Mouse (Mus musculus) embryonic facial prominence, embryonic 11.5 days (tissue): ENCODE data around the gene Chn2. TPM values are rescaled to one million over a fixed set of nuclear protein-coding genes. Genes with fewer than 3 reads are reported as not detected.
A peak's percentile ranks its signal among the peaks of the same experiment; 100 is the strongest.

ENCODE experiments used
- ATAC-seq: fragments of 200-750 bp; cut with Nextera tagmentation; replicated peaks from 2 replicates; pipeline ENCODE4 v1.8.0; 2017; ENCODE audit warnings: low read depth; ENCODE audit not compliant: insufficient number of reproducible peaks, low FRiP score, low TSS enrichment
- DNase-seq: peaks from one replicate; pipeline ENCODE4 v3.0.0-alpha.2; 2015; ENCODE audit warnings: low spot score
- H3K27ac ChIP-seq: fragments of 300-500 bp; sonication (generic); replicated peaks from 2 replicates; pipeline ENCODE4 v1.5.1; 2014; ENCODE audit warnings: mild to moderate bottlenecking, low read depth, low read length, control low read depth
- H3K27me3 ChIP-seq: fragments of 300-500 bp; sonication (generic); 2 replicates; pipeline ENCODE4 v1.6.1; 2014; ENCODE audit warnings: mild to moderate bottlenecking, low read length, moderate library complexity, mixed read lengths; ENCODE audit not compliant: control insufficient read depth, insufficient read depth
- H3K36me3 ChIP-seq: fragments of 300-500 bp; sonication (generic); replicated peaks from 2 replicates; pipeline ENCODE4 v1.6.1; 2014; ENCODE audit warnings: low read depth, mild to moderate bottlenecking, low read length, moderate library complexity, mixed read lengths; ENCODE audit not compliant: control insufficient read depth, insufficient read depth
- H3K4me1 ChIP-seq: fragments of 300-500 bp; sonication (generic); 2 replicates; pipeline ENCODE4 v1.6.1; 2014; ENCODE audit warnings: low read length, mixed read lengths; ENCODE audit not compliant: control insufficient read depth, insufficient read depth
- H3K4me2 ChIP-seq: fragments of 300-500 bp; sonication (generic); 2 replicates; pipeline ENCODE4 v1.6.1; 2014; ENCODE audit warnings: low read depth, mild to moderate bottlenecking, control low read depth, low read length, moderate library complexity
- H3K4me3 ChIP-seq: fragments of 300-500 bp; sonication (generic); 2 replicates; pipeline ENCODE4 v1.5.1; 2014; ENCODE audit warnings: low read depth, low read length, control low read depth
- H3K9ac ChIP-seq: fragments of 300-500 bp; sonication (generic); replicated peaks from 2 replicates; pipeline ENCODE4 v1.6.1; 2014; ENCODE audit warnings: mild to moderate bottlenecking, control low read depth, low read length
- H3K9me3 ChIP-seq: fragments of 300-500 bp; sonication (generic); replicated peaks from 2 replicates; pipeline ENCODE4 v1.6.1; 2016; ENCODE audit warnings: mild to moderate bottlenecking, low read length, inconsistent platforms, mixed read lengths; ENCODE audit not compliant: control insufficient read depth
- WGBS: fragments of 180-500 bp; shearing (Covaris S2); extraction: QIAGEN DNeasy Blood & Tissue Kit; methylation state at CpG from one replicate; pipeline ENCODE4 v1.1.7; 2014; 5-methylcytosine and 5-hydroxymethylcytosine counted together
- polyA plus RNA-seq: library from polyadenylated mRNA; unstranded; fragments of >200 nt; fragmentation: Nextera tagmentation; extraction: Ambion mirVana; gene quantifications from 2 replicates; pipeline ENCODE4 v1.2.1, GENCODE M21; 2014

Chn2 gene
- polyA plus RNA-seq, 1 experiment from 2014 or later = 14.0 TPM

DNA sequence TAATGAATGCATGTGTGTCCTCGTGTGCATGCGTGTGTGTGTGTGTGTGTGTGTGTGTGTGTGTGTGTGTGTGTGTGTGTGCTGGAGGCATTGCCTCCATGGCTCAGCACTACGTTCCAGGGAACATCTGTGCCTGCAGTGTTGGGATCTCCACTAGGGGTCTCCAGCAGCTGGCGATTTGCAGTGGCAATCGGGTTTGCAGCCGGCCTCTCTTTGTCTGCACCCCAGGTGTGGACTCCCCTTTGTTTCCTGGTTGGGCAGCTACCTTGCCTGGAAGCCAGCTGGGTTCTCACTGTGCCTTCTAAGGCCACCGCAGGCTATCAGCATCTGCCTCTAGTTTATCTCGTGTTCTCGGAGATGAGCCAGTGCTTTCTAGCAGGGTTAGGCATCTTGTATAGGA, 4.9 kb upstream of the Chn2 start:
- WGBS = 4% methylated on average over 9 of the region's 9 CpGs
- Histone ChIP-seq H3K9ac (peak overlapping the region; percentile 59), H3K9me3 (no peaks in the 10 kb centered on the region), H3K4me1 (peaks cover 3% of the 10 kb centered on the region), H3K27me3 (no peaks in the 10 kb centered on the region; the same call in 1 of the 2 replicates), H3K4me2 (no peak overlapping the region), H3K36me3 (no peaks in the 10 kb centered on the region), H3K27ac (no peak overlapping the region), H3K4me3 (no peak overlapping the region)
- ATAC-seq = peak; percentile 58
- DNase-seq = peak; percentile 92

DNA sequence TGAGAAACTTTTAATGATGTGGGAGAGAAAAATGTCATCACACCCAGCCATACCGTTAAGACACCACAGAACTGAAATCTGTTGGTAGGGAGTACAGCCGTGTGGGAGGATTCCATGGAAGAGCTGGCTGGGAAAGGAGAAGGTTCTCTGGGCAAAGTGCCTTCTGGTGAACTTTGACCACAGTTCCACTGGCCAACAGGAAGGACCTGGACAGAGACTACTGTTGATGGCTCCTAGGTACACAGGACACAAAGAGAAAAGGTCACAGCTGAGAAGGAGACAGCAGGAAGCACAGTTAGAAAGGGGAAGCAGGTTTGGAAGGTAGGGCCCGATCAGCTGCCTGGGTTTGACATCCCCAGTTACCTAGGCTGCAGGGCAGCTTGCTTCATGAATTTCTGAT, 3.8 kb upstream of the Chn2 start:
- Histone ChIP-seq H3K4me1 (peaks cover 3% of the 10 kb centered on the region), H3K36me3 (no peaks in the 10 kb centered on the region), H3K4me3 (no peak overlapping the region), H3K9ac (no peak overlapping the region), H3K9me3 (no peaks in the 10 kb centered on the region), H3K27ac (no peak overlapping the region), H3K27me3 (no peaks in the 10 kb centered on the region; the same call in 1 of the 2 replicates), H3K4me2 (no peak overlapping the region)
- WGBS = 74% methylated on average over 3 of the region's 3 CpGs
- DNase-seq (no peak), ATAC-seq (no peak)

DNA sequence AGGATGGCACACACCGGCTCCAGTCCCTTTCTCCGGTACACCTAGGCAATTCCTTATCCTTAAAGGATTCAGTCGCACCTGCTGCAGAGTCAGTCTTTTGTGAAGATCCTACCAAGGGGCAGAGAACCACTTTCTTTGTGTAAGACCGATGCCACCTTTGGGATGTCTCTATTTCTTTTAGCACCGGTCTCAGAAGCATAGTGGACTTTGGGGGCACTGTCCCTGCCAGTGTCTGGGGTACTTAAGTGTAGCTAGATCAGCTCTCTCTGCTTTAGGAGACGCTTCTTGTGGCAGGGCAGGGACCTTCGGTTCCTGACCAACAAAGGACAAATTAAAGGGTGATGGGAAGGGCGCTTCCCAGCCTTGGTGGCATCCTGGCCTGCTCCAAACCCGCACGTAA, 488 bp upstream of the Chn2 start:
- H3K9ac ChIP-seq = peak overlapping the region; percentile 78
- H3K27ac ChIP-seq = no peak overlapping the region
- H3K27me3 ChIP-seq = no peaks in the 10 kb centered on the region; the same call in 1 of the 2 replicates
- no peaks in the 10 kb centered on the region for H3K36me3 ChIP-seq
- H3K4me2 ChIP-seq = peak overlapping the region; percentile 98
- DNase-seq (peak; percentile 5), ATAC-seq (peak; percentile 30; the same call in 1 of the 2 replicates)
- H3K4me1 ChIP-seq = peaks cover 3% of the 10 kb centered on the region
- no peaks in the 10 kb centered on the region for H3K9me3 ChIP-seq
- peak overlapping the region; percentile 66 for H3K4me3 ChIP-seq
- 9% methylated on average over 10 of the region's 10 CpGs for WGBS

DNA sequence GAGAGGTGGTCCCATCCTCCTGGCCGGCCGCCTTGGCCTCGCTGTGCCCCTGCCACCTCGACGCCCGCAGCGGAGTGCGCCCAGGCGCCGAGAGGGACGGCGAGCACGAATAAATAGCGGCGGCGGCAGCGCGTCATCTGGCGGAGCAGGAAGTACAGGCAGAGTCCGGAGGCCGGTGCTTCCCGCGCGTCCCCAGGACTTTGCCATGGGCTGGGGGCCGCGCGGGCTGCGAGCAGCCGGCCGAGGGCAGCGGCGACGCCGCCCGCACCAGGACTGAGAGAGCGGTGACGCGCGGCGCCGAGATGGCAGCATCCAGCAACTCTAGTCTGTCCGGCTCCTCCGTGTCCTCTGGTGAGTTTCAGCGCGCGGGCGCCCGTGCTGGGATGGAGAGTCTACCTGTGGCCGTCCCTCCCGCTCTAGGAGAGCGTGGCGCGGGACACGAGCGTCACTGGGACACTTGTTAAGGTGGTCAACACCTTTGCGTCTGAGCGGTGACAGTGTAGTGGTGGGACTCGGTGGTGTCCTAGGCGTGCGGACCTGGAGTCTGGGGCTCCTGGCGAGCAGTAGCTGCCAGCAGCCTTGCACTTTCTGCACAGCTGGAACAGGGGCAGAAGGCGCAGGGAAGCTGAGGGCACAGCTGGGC, 572 bp downstream of the Chn2 start:
- Histone ChIP-seq H3K4me2 (peak overlapping the region; percentile 98), H3K4me3 (peak overlapping the region; percentile 66), H3K27me3 (no peaks in the 10 kb centered on the region; the same call in 1 of the 2 replicates), H3K4me1 (peaks cover 3% of the 10 kb centered on the region; the same call in 1 of the 2 replicates), H3K9me3 (no peaks in the 10 kb centered on the region), H3K27ac (peak overlapping the region; percentile 52), H3K36me3 (no peaks in the 10 kb centered on the region), H3K9ac (peak overlapping the region; percentile 78)
- ATAC-seq (peak; percentile 62), DNase-seq (peak; percentile 71)
- under 1% methylated on average over 60 of the region's 62 CpGs for WGBS

DNA sequence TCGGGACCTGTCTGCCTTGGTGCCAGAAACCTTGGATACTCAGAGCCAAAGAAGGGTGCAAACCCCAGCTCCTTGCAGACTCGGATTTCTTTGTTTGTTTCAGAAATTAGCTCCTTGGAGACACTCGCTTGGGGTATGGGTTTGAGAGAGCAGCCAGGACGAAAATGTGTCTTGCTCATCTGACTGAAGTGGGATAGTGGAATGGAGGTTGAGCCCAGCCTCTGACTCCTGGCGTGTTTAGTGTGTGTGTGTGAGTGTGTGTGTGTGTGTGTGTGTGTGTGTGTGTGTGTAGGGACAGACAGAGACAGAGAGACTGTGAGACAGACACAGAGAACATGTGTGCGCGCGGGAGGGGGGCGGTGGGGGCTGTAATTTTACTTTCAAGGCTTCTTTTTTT, 1.1 kb downstream of the Chn2 start:
- ATAC-seq (no peak), DNase-seq (no peak)
- H3K27ac ChIP-seq = no peak overlapping the region
- no peaks in the 10 kb centered on the region for H3K9me3 ChIP-seq
- peak overlapping the region; percentile 98 for H3K4me2 ChIP-seq
- peak overlapping the region; percentile 66 for H3K4me3 ChIP-seq
- H3K36me3 ChIP-seq = no peaks in the 10 kb centered on the region
- WGBS = 17% methylated on average over 9 of the region's 9 CpGs
- H3K9ac ChIP-seq = peak overlapping the region; percentile 78
- peaks cover 3% of the 10 kb centered on the region; the same call in 1 of the 2 replicates for H3K4me1 ChIP-seq
- no peaks in the 10 kb centered on the region; the same call in 1 of the 2 replicates for H3K27me3 ChIP-seq

DNA sequence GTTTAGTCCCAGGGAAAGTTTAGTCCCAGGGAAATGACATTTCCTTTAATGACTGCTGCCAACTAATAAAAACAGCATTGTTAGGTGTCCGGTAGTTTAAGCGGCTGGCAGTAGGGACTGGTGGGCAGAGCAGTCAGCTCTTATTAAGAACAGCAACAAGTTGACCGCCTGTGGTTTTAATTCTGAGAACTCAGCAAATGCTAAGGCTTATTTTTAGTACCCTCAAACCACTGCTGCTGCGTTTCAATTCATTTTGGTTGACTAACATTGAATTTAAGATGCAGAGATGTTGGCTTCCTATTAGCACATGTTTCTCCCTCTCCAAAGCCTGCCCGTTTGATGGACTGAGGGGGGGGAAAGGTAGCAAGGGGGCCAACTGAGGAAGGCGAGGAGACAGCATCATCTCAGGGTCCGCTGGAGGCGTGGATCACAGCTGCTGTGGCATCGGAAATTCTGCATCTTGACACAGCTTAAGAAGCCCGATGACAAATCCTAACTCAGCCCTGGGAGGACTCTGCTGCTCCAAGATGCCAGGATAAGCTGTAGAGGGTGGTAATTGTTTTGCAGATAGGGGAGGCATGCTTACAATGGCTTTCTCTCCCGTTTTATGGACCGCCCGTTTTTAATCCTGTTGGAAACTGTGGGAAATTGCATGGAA, 2.2 kb downstream of the Chn2 start:
- Histone ChIP-seq H3K27me3 (no peaks in the 10 kb centered on the region; the same call in 1 of the 2 replicates), H3K4me3 (no peak overlapping the region), H3K4me1 (peaks cover 3% of the 10 kb centered on the region; the same call in 1 of the 2 replicates), H3K9me3 (no peaks in the 10 kb centered on the region), H3K9ac (no peak overlapping the region), H3K36me3 (no peaks in the 10 kb centered on the region), H3K27ac (no peak overlapping the region), H3K4me2 (no peak overlapping the region)
- no peak for ATAC-seq
- no peak for DNase-seq
- 26% methylated on average over 13 of the region's 13 CpGs for WGBS

DNA sequence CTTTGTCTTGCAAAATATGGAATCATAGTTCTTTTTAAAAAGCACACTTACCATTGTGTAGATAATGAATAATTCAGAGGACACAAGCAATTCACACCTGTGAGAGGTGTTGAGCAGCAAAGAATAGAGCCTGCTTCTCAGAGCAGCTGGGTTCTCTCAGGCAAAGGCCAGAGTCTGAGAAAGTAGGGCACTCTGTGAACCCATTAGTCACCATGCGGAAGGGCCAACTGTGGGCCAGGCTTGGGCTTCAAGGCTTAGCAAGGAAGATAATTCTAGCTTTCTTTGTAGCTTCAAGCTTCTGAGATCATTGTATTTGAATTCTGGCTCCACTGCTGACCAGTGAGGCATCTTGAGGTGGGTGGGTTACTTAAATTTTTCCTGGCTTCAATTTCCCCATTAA, 2.8 kb downstream of the Chn2 start:
- H3K36me3 ChIP-seq = no peaks in the 10 kb centered on the region
- H3K4me2 ChIP-seq = no peak overlapping the region
- H3K27ac ChIP-seq = no peak overlapping the region
- H3K4me3 ChIP-seq = no peak overlapping the region
- peaks cover 3% of the 10 kb centered on the region; the same call in 1 of the 2 replicates for H3K4me1 ChIP-seq
- H3K27me3 ChIP-seq = no peaks in the 10 kb centered on the region; the same call in 1 of the 2 replicates
- ATAC-seq (no peak), DNase-seq (no peak)
- no peak overlapping the region for H3K9ac ChIP-seq
- H3K9me3 ChIP-seq = no peaks in the 10 kb centered on the region
- WGBS = 85% methylated on average over 1 of the region's 1 CpGs

DNA sequence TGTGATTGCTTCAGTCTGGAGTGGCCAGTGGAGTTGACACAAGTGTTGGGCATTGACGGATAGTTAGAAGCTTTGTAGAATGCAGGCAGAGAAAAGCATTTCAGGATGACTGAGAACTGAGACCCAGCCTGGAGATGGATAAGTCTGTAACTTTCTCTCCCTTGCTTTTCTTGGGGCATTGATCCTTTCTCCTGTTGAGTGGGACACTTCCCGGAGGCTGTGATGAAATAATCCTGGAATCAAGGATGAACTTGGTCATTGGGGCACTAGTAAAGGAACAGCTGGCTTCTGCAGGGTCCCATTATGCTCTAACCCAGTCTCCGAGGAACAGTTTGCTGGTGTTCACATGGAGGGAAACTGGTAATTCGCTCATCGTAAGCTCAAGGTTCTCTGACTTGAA, 4.2 kb downstream of the Chn2 start:
- Histone ChIP-seq H3K4me2 (no peak overlapping the region), H3K27me3 (no peaks in the 10 kb centered on the region; the same call in 1 of the 2 replicates), H3K4me1 (peaks cover 3% of the 10 kb centered on the region; the same call in 1 of the 2 replicates), H3K9me3 (no peaks in the 10 kb centered on the region), H3K27ac (no peak overlapping the region), H3K9ac (no peak overlapping the region), H3K36me3 (no peaks in the 10 kb centered on the region), H3K4me3 (no peak overlapping the region)
- DNase-seq (no peak), ATAC-seq (no peak)
- WGBS = 89% methylated on average over 5 of the region's 5 CpGs
